Mouse (Mus musculus) heart, embryonic 13.5 days (tissue): ENCODE results near the gene Adgrb3. TPM values are rescaled to one million over a fixed set of nuclear protein-coding genes. Genes with fewer than 3 reads are reported as not detected.

Experiments used
- ATAC-seq: fragments of 200-750 bp; cut with Nextera tagmentation; 2 replicates; pipeline ENCODE4 v1.8.0; 2017; ENCODE audit warnings: moderate TSS enrichment; ENCODE audit not compliant: insufficient number of reproducible peaks, low FRiP score, low TSS enrichment; ENCODE audit errors: extremely low read depth
- H3K27ac ChIP-seq: fragments of 300-500 bp; sonication (generic); replicated peaks from 2 replicates; pipeline ENCODE4 v1.5.1; 2015; ENCODE audit warnings: moderate library complexity, mild to moderate bottlenecking, inconsistent platforms
- H3K27me3 ChIP-seq: fragments of 300-500 bp; sonication (generic); replicated peaks from 2 replicates; pipeline ENCODE4 v1.6.1; 2015; ENCODE audit warnings: mild to moderate bottlenecking, inconsistent platforms
- H3K36me3 ChIP-seq: fragments of 300-500 bp; sonication (generic); 2 replicates; pipeline ENCODE4 v1.6.1; 2015; ENCODE audit warnings: mild to moderate bottlenecking, inconsistent platforms
- H3K4me1 ChIP-seq: fragments of 300-500 bp; sonication (generic); 2 replicates; pipeline ENCODE4 v1.6.1; 2015; ENCODE audit warnings: inconsistent platforms
- H3K4me2 ChIP-seq: fragments of 300-500 bp; sonication (generic); 2 replicates; pipeline ENCODE4 v1.6.1; 2015; ENCODE audit warnings: inconsistent platforms, mild to moderate bottlenecking, moderate library complexity
- H3K4me3 ChIP-seq: fragments of 300-500 bp; sonication (generic); 2 replicates; pipeline ENCODE4 v1.5.1; 2015; ENCODE audit warnings: moderate library complexity, mild to moderate bottlenecking, inconsistent platforms
- H3K9ac ChIP-seq: fragments of 300-500 bp; sonication (generic); 2 replicates; pipeline ENCODE4 v1.6.1; 2015; ENCODE audit warnings: inconsistent platforms, mild to moderate bottlenecking, moderate library complexity
- H3K9me3 ChIP-seq: fragments of 300-500 bp; sonication (generic); 2 replicates; pipeline ENCODE4 v1.6.1; 2016; ENCODE audit warnings: inconsistent platforms
- WGBS: fragments of 180-500 bp; shearing (Covaris S2); methylation state at CpG from one replicate; pipeline ENCODE4 v1.1.7; 2015; ENCODE audit warnings: mixed read lengths; 5-methylcytosine and 5-hydroxymethylcytosine counted together
- polyA plus RNA-seq: library from polyadenylated mRNA; unstranded; fragments of >200 nt; fragmentation: Nextera tagmentation; extraction: Ambion mirVana; gene quantifications from 2 replicates; pipeline ENCODE4 v1.2.1, GENCODE M21; 2015

The Adgrb3 gene
- polyA plus RNA-seq, 1 experiment from 2014 or later, result 0.21 TPM

DNA sequence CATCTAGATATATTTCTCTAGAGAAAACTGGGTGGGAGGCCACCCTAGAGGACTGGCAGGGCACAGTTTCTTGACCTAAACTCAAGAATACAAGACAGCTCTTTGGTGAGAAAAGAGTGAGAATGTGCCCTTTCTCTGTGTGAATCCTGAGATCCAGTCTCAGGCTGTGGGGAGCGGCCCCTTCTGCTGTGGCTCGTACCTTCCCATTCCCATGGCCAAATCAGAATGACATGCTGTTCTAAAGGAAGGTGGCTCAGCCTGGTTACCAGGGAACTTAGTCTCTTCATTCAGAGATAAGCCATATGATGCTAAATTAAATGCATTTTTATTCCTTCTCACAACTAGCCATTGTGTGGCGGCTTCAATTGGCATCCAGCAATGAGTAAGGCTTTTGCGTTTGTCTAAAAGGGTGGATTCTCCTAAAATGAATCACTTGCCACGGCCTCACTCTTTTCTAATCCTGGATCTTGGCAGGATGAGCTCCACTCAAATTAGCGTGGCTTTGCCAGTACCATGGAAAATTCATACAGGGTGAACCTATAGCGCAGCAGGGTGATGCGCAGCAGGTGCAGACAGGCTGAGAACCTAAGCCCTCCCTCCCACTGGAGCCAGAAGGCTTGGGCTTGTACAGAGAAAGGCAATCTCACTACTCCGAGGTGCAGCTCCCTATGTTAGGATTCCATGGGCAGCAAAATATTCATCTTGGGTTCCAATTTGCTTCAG lies 649.5 kb downstream of the Adgrb3 start:
- 59% methylated on average over 9 of the region's 9 CpGs for WGBS
- no peak for ATAC-seq

DNA sequence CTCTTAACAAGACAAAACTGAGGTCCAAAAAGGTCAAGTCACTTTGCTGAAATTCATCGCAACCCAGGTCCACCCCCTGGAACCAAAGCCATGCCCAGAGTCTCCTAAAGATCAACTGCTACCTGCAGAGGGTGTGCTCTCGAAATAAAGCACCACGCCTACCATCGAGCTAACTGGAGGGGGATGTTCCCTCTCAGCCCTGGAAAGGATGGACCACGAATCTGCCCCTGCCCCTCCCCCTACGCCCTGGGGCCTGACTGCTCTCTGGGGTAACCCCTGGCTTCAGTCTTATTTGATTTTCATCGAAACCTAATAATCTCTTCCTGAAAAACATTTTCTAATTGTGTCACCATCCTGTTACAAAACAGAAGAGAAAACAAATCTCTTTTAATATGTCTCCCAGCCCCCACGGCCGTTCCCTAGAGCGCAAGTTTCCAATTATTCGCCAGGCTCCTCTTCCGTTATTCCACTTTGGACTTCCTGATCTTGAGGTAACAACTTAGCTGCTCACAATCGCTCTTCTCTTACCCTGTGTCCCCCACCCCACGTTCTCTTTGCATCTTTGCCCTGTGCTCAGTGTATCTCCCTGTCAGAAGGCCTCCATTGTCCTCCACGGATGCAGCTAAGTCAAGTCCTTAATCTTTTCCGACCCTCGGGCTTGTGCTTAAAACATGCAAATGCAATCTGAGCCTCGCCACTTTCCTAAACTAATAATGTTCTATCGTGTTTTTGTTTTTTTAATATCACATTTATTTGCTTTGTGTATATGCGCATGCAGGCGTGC lies 651.0 kb downstream of the Adgrb3 start:
- Histone ChIP-seq H3K27ac (no peak overlapping the region), H3K27me3 (no peaks in the 10 kb centered on the region), H3K4me3 (no peak overlapping the region), H3K36me3 (no peaks in the 10 kb centered on the region), H3K9ac (no peak overlapping the region), H3K9me3 (no peaks in the 10 kb centered on the region), H3K4me1 (no peaks in the 10 kb centered on the region), H3K4me2 (0 out of 2 replicates have a peak overlapping the region, but pooled peaks have one; percentile 18)
- no peak for ATAC-seq
- 39% methylated on average over 21 of the region's 21 CpGs for WGBS

More for the DNA sequence above, 649.5 kb downstream of the Adgrb3 start:
- Histone ChIP-seq H3K36me3 (no peaks in the 10 kb centered on the region), H3K27me3 (no peaks in the 10 kb centered on the region), H3K4me1 (no peaks in the 10 kb centered on the region), H3K4me3 (no peak overlapping the region), H3K4me2 (no peak overlapping the region), H3K9me3 (no peaks in the 10 kb centered on the region), H3K9ac (no peak overlapping the region), H3K27ac (no peak overlapping the region)

DNA sequence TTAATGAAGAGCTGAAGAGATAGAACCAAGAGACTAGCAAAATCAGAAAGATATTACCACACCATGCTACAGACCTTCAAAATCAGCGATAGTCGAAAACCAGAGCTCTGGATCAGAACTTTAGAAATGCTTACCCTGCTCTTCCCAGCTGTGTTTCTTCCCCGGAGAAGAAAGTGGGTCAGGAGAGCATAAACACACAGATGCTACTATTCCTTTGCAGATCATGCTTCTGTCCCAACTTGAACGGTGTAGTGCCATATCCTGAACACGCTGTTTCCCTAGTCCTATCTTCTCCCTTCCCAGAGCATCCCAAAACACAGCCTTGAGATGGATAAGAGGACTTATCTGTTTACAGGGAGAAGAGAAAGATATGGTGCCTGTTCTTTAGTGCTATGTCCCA lies 662.4 kb downstream of the Adgrb3 start:
- ATAC-seq, result no peak
- WGBS, result 76% methylated on average over 5 of the region's 5 CpGs

DNA sequence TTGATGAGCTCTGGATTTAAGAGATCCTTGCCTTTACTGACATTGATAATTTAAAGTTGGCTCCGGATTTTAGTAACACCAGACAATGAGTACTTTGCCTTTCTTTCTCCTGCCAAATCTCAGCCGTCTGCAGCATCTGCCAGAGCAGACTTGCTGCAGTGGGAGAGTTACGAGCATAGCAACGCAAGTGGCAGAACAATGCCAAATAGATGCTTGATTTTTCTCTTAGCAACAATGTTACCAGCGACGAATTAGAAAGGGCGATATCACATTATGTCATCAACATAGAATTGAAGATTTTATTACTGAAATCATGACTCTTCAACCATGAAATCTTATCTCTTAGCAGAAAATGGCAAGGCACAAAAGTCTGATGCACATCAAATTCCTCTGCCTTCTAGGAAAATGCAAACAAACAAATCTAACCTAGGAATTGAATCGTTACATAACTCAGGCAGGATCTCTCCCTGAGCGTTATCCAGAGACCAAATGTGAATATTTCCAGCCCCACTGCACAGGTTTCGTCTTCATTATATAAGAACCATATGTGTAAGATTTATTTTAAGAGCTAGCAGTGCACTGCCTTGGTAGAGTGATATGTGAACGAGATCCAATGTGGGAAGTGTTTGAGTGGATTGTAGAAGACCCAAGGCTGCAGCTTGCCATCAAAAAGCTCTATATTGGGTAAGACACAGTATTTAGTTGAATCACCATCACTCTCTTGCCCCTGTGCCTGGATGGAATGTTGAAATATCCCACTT lies 663.3 kb downstream of the Adgrb3 start:
- Histone ChIP-seq H3K4me3 (no peak overlapping the region), H3K27me3 (no peaks in the 10 kb centered on the region), H3K4me1 (no peaks in the 10 kb centered on the region), H3K9me3 (no peaks in the 10 kb centered on the region), H3K36me3 (no peaks in the 10 kb centered on the region), H3K27ac (no peak overlapping the region), H3K9ac (no peak overlapping the region), H3K4me2 (no peak overlapping the region)
- WGBS, result 72% methylated on average over 11 of the region's 11 CpGs
- no peak for ATAC-seq

More for the DNA sequence above, 662.4 kb downstream of the Adgrb3 start:
- no peaks in the 10 kb centered on the region for H3K27me3 ChIP-seq
- H3K27ac ChIP-seq, result no peak overlapping the region
- H3K9ac ChIP-seq, result no peak overlapping the region
- no peaks in the 10 kb centered on the region for H3K9me3 ChIP-seq
- H3K4me3 ChIP-seq, result no peak overlapping the region
- no peaks in the 10 kb centered on the region for H3K4me1 ChIP-seq
- H3K36me3 ChIP-seq, result no peaks in the 10 kb centered on the region
- no peak overlapping the region for H3K4me2 ChIP-seq

DNA sequence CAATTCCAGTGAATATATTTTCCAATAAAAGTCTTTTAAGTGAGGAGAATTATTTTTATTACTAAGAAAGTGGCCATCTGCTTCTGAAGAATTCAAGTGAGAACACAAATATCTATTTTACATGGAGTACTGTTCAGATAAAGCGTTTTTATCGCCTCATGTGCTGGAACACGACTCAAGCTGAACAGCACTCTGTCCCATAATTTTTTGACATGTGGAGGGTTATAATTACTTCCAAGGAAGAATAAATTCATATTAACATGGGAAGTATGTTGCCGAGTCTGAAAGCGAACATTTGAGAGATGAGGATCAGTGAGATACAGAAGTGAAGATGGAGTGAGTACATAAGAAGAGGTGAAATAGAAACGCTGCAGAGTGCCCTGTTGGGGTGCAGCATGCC lies 665.9 kb downstream of the Adgrb3 start:
- Histone ChIP-seq H3K27ac (no peak overlapping the region), H3K4me3 (no peak overlapping the region), H3K4me1 (no peaks in the 10 kb centered on the region), H3K36me3 (no peaks in the 10 kb centered on the region), H3K9ac (no peak overlapping the region), H3K4me2 (no peak overlapping the region), H3K9me3 (no peaks in the 10 kb centered on the region), H3K27me3 (no peaks in the 10 kb centered on the region)
- no peak for ATAC-seq
- WGBS, result 58% methylated on average over 6 of the region's 6 CpGs

DNA sequence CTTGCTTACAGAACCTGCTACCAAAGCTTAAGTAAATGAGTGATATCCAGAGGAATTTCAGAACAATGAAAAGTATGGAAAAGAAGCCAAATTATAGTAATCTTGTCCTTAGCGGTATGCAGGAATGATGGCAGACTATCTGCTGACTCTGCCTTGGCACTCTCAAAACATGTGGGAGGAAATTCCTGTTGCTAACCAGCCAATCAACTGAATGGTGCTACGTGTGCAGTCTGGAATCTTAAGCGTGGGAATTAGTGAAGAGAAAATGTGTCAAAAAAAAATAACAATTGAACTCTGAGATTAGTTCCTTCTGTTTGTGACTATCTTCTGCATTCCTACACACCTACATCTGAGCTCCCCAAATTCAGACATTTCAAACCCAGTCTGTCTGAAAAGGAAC lies 683.3 kb downstream of the Adgrb3 start:
- 57% methylated on average over 3 of the region's 3 CpGs for WGBS
- H3K27ac ChIP-seq, result no peak overlapping the region
- H3K4me1 ChIP-seq, result no peaks in the 10 kb centered on the region
- ATAC-seq, result no peak
- H3K27me3 ChIP-seq, result no peaks in the 10 kb centered on the region
- no peak overlapping the region for H3K9ac ChIP-seq
- H3K4me3 ChIP-seq, result no peak overlapping the region
- no peak overlapping the region for H3K4me2 ChIP-seq
- H3K9me3 ChIP-seq, result no peaks in the 10 kb centered on the region
- H3K36me3 ChIP-seq, result no peaks in the 10 kb centered on the region

DNA sequence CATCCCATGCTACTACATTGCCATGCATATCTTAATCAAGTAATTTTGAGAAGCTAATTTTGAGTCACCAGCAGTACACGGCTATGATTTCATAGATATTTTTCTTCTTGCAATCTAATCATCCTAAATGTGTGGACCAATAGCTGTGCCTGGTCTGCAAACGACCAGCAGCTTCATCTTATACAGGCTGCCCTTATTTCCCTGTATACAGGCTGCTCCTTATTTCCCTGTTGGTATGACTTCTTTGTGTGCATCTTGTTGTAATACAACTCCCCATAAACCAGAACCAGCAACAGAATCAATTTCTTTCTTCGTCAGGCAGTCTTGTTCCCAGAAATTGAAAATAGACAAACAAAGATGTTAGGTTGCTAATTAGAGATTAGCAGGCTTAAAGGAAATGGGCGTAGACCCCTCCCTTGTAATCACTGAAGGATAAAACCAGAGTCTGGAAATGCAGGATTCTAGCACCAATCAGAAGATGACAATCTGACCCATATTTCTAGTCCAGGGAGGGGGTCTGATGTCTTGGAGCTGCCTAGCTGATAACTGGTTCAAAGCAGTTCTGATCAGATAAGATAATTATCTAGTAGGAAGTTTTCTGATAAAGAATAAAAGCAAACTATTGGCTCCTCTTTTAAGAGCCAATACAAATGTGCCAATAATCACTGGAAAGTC lies 697.2 kb downstream of the Adgrb3 start:
- WGBS, result 55% methylated on average over 4 of the region's 4 CpGs
- no peaks in the 10 kb centered on the region for H3K4me1 ChIP-seq
- no peaks in the 10 kb centered on the region for H3K9me3 ChIP-seq
- no peak overlapping the region for H3K4me3 ChIP-seq
- no peak overlapping the region for H3K4me2 ChIP-seq
- no peak overlapping the region for H3K9ac ChIP-seq
- H3K36me3 ChIP-seq, result no peaks in the 10 kb centered on the region
- H3K27me3 ChIP-seq, result no peaks in the 10 kb centered on the region
- no peak for ATAC-seq
- H3K27ac ChIP-seq, result no peak overlapping the region

DNA sequence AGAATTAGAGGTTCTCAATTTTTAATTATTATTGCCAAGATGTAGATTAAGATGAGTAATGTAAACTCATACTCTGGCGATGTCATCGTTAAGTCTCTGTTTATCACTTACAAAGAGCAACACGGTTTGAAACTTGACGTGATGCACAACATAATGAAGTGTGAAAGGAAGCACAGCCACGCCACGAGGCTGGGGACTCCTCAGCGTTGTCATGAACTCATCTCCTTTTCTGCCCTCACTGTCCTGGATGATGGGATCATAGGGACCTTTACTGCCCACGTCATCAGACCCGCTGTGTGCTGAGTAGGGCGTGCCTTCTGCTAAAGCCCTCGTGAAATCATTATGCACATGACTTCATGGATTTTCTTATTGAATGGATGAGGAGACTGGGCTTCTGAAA lies 714.0 kb downstream of the Adgrb3 start:
- Histone ChIP-seq H3K27me3 (no peaks in the 10 kb centered on the region), H3K36me3 (no peaks in the 10 kb centered on the region), H3K4me2 (no peak overlapping the region), H3K4me3 (no peak overlapping the region), H3K27ac (no peak overlapping the region), H3K4me1 (no peaks in the 10 kb centered on the region), H3K9ac (no peak overlapping the region), H3K9me3 (no peaks in the 10 kb centered on the region)
- no peak for ATAC-seq
- 70% methylated on average over 11 of the region's 11 CpGs for WGBS

DNA sequence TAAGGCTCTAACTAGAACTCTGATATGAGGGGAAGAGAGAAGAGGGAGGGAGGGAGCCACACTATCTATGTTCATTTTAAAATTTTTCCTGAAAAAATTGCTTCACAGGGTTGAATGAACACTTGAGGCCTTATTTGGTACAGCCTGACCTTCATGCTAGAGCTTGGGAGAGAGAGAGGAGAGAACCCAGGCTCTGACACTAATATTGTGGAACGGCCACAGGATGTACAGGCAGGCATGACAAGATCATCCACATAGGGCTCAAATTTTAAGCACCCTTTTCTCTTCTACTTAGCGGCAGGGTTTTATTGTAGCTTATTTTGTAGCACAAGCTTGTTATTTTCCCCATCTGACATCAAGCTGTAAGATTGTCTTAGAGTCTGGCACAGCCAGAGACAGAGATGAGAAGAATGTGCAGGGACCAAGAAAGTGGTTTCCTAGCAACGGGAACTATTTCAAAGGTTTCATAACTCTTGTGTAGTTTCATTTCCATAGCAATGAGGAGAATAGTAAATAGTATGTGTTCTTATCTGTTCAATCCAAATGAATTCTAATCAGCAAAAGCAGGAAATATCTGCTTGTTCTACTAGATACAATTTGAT lies 721.9 kb downstream of the Adgrb3 start:
- Histone ChIP-seq H3K27ac (no peak overlapping the region), H3K4me2 (no peak overlapping the region), H3K4me3 (no peak overlapping the region), H3K9me3 (no peaks in the 10 kb centered on the region), H3K4me1 (peaks cover 4% of the 10 kb centered on the region; the same call in 1 of the 2 replicates), H3K36me3 (no peaks in the 10 kb centered on the region), H3K27me3 (no peaks in the 10 kb centered on the region), H3K9ac (no peak overlapping the region)
- no peak for ATAC-seq
- WGBS, result 73% methylated on average over 3 of the region's 3 CpGs

DNA sequence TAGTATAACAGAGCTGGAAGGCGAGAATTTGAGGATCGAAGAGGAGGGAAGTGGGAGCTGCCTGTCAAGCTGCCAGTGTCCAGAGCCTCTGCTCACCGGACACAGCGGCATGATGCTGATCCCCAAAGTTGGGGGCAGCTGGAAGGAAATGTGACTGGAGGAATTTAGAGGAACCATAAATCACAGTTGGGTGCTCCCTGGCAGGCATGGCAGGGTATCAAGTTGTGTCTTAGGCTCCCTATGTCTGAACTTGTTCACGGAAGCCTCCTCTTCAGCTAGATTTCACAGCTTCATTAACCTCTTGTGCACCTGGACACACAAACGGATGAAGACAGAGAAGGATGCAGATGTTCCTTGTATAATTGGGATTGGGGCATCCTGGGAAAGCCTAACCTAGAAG lies 722.8 kb downstream of the Adgrb3 start:
- Histone ChIP-seq H3K4me3 (no peak overlapping the region), H3K9me3 (no peaks in the 10 kb centered on the region), H3K4me1 (peaks cover 4% of the 10 kb centered on the region; the same call in 1 of the 2 replicates), H3K9ac (no peak overlapping the region), H3K27me3 (no peaks in the 10 kb centered on the region), H3K4me2 (no peak overlapping the region), H3K36me3 (no peaks in the 10 kb centered on the region), H3K27ac (no peak overlapping the region)
- WGBS, result 57% methylated on average over 6 of the region's 6 CpGs
- no peak for ATAC-seq
